Mouse (Mus musculus) lung, adult 18-20 months (tissue): ENCODE results near the gene Ddb2.

Experiments used
- DNase-seq, 2 experiments: peaks; one replicate each; pipeline ENCODE4 v3.0.0; 2022; ENCODE audit warnings: mixed read lengths in 2 of 2

The Ddb2 gene

GRCm38 (mm10) chr2:91254725-91255380 lies 18.1 kb upstream of the Ddb2 start:
- no peak for DNase-seq

DNA sequence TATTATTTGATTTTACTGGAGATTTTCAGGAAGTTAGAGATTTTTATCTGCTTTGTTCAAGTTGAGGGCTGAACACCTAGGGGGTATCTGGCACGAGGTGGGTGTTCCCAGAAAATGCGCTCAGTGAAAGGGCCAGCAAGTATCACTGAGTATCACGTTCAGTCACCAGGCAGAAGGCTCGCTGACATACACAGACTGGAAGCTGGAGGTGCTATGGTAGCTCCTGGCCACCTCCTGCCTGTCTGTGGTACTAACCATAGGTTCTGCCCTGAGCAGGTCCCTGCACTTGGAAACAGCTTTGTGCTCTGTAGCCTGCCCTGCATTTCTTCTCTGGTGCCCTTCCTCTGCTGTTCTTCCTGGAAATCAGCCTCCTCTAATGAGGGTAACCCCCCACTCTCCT lies 15.7 kb upstream of the Ddb2 start:
- no peak for DNase-seq

- DNase-seq = no peak
These were observed 15.2 kb upstream of the Ddb2 start for GRCm38 (mm10) chr2:91252001-91252400.

DNA sequence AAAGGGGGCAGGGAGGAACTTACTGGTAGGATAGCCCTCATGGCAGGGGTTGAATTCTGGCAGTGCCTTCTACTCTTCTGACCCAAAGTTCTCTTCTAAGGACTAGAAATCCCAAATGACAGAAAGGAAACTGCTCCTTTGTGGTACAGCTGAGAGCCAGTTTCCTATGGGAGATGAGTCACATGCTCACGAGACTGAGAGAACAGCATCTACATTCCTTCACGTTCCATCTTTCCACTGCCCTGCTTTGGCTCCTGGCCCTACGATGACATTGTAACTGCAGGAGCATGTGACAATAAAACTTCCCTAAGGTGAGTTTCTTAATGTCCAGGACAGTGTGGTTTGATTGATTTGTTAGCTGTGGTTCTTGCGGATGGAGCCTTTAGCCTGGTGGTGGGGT lies 11.6 kb upstream of the Ddb2 start:
- no peak for DNase-seq

- no peak for DNase-seq
These were observed 7.9 kb upstream of the Ddb2 start for GRCm38 (mm10) chr2:91244557-91245228.

GRCm38 (mm10) chr2:91243416-91243815 lies 6.6 kb upstream of the Ddb2 start:
- no peak for DNase-seq

- DNase-seq = no peak
These were observed 5.8 kb upstream of the Ddb2 start for GRCm38 (mm10) chr2:91242547-91242946.

- DNase-seq = peak in 1 of 2 experiments; percentile 29
These were observed 814 bp upstream of the Ddb2 start for GRCm38 (mm10) chr2:91237511-91238080.

DNA sequence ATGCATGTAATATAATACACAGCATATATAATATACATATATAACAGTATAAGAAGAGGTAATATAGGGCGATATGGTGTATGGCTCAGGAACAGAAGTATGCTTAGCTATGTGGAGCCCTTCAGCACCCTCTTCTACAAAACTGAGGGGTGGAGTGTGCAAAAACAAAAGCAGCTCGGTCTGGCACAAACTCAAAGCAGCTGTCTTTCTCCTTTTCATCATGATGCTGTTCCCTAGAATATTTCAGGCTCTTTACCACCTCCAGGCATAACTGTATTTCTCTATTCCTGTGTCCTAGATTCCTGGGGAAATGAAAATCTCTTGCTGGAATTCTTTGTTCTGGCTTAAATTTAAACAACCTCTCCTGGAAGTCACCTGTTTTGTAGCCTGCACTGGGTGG lies 7.0 kb downstream of the Ddb2 start:
- no peak for DNase-seq

DNA sequence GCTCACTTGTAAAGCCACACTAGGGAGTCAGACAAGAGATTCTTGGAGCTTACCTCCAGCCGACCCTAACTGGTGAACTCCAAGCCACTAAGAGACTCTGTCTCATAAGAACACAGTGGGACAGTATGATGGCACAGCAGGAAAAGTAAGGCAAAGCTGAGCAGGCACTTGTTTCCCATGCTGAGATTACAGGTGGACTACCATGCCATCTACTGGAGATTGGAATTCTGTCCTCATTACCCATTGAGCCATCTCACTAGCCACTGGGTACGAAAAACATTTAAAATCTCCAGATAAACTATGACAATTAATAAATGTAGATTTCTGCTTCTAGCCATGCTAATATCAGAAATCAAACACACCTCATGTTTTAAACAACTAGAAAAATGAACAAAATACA lies 13.2 kb downstream of the Ddb2 start:
- no peak for DNase-seq

- no peak for DNase-seq
These were observed 16.3 kb downstream of the Ddb2 start for GRCm38 (mm10) chr2:91220501-91220900.

- no peak for DNase-seq
These were observed 19.8 kb downstream of the Ddb2 start for GRCm38 (mm10) chr2:91217032-91217431.

DNA sequence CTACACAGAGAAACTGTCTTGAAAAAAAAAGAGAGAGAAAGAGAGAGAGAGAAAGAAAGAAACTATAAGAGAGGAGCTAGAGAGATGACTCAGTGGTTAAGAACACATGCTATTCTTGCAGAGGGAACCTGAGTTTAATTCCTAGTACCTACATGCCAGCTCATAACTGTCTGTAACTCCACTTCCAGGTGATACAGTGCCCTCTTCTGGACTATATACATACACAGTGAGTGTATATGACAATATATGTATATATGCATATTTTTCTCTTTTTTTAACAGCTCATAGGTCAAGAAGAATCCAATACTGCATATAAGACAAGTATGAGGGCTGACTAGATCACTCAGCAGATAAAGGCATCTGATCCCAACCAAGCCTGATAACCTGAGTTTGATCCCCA lies 23.5 kb downstream of the Ddb2 start:
- DNase-seq = no peak

GRCm38 (mm10) chr2:91206254-91206775 lies 30.5 kb downstream of the Ddb2 start:
- no peak for DNase-seq

- no peak for DNase-seq
These were observed 33.7 kb downstream of the Ddb2 start for GRCm38 (mm10) chr2:91202972-91203656.

DNA sequence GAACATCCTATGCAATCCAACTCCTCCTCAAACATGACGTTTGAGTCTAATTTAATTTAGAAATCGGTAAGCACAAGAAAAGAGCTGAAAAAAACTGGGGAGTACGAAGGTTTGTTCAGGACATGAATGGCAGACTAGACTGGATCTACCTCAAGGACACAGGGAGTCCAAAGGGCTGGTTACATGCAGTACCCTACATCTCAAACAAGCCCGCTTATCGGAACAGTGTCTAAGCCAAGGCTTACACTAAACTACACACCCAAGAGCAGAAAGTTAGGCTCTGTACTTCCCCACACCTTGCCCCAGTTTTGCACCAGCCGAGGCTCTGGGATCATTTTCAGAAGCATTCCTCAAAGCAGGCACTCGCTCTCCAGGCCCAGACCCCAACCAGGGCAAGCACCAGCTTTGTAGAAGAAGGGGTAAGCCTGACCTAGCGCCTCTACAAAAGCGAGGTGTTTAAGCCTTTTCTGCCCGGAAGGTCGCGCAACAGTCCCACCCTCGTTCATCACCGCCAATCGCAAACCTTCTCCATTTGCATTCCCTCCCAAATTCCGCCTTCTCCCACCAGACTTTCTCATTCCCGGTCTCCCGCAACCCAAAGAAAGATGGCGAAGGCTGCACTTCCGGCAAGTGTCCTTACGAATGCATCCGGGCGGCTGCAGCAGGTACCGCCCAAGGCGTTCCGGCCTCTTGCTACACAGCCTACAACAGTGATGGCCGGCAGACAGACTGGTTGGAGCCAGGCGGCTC lies 34.4 kb downstream of the Ddb2 start, which contains the start of the genes Nr1h3 and Acp2:
Nr1h3 (minus strand) TSS at position 613 of the 750 bp plus-strand sequence.
Acp2 (plus strand) TSS at position 664 of the 750 bp plus-strand sequence.
- DNase-seq = peak; percentile 94

GRCm38 (mm10) chr2:91198888-91199287 lies 37.9 kb downstream of the Ddb2 start:
- DNase-seq = no peak

- peak; percentile 46 to 48 for DNase-seq
These were observed 40.2 kb downstream of the Ddb2 start for GRCm38 (mm10) chr2:91196577-91197001.

DNA sequence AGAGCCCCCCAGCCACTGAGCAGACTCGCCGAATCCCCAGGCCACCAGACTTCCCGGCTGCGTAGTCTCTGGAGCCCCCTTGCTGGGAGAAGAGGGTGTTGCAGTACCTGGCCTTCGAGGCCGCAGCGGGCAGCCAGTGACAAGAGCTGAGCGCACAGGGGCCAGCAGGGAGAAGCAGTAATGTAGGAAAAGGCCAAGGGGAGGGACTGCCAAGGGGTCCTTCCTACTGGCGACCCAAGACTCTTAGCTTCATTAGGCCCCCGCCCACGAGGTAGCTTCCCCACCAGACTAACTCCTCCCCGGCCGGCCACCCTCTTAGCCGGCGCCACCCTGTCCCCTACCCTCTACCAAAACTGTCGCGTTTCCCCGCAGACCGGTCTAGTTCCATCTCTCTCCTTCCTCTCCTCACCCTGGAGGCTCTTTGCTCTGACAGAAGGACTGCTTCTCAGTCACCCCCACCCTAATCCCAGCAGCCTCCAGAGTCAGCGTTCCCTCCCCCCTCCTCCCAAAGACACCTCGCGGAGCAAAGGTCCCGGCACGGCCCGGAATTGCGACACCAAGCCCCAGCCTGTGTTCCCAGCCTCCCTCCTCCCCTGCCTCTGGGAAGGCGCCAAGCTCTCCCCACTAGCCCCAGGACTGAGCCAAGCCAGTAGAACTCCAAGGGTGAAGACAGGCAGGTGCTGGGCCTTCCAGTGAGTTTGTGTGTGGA lies 42.0 kb downstream of the Ddb2 start:
- DNase-seq = peak; percentile 92 to 94

- DNase-seq = no peak
These were observed 46.3 kb downstream of the Ddb2 start for GRCm38 (mm10) chr2:91190501-91190900.

GRCm38 (mm10) chr2:91187431-91187830 lies 49.4 kb downstream of the Ddb2 start:
- DNase-seq = no peak

- DNase-seq = no peak
These were observed 50.6 kb downstream of the Ddb2 start for GRCm38 (mm10) chr2:91186208-91186607.
